Mouse (Mus musculus): Measurements from ENCODE around the gene Zranb2. TPM values are rescaled to one million over a fixed set of nuclear protein-coding genes. Genes with fewer than 3 reads are reported as not detected.

Gene Zranb2
- total and polyA plus RNA-seq, 3 experiments: 88.0 to 200 (median 98.4) TPM

- TF ChIP-seq UBTF (IDR thresholded peaks at IDR 0.05; ENCODE audit: borderline replicate concordance, insufficient read depth, low read depth, low read length): no peak
- no peak for TF ChIP-seq POLR2AphosphoS2 (IDR thresholded peaks at IDR 0.05; ENCODE audit: low read length)
- TF ChIP-seq EP300 (IDR thresholded peaks at IDR 0.05; ENCODE audit: low read depth in 1 of 2, low read length in 2 of 2): peak; percentile 46 to 62; a peak in 3 of 4 replicates
- TF ChIP-seq ELF1 (IDR thresholded peaks at IDR 0.05; ENCODE audit: low read depth, low read length): peak; percentile 64
Observed at GRCm38 (mm10) chr3:157578469-157579170, 44.7 kb downstream of the Zranb2 start (continued).

GRCm38 (mm10) chr3:157579376-157579775 lies 45.4 kb downstream of the Zranb2 start:
- Histone ChIP-seq H3K36me3 (ENCODE audit: control insufficient read depth in 1 of 2, insufficient read depth in 2 of 2, low read length in 2 of 2) (peaks cover 0 to 60% of the 10 kb centered on the region in 2 experiments; a peak in 2 of 4 replicates), H3K79me2 (ENCODE audit: control insufficient read depth, insufficient read depth, low read length, poor library complexity) (no peaks in the 10 kb centered on the region; the same call in 1 of the 2 replicates), H3K4me1 (ENCODE audit: control insufficient read depth in 1 of 2, insufficient read depth in 2 of 2, low read length in 2 of 2) (peaks cover 33 to 54% of the 10 kb centered on the region in 2 experiments), H3K27ac (ENCODE audit: control insufficient read depth, low read depth, low read length) (peak overlapping the region; percentile 72; the same call in 1 of the 2 replicates), H3K9ac (ENCODE audit: control insufficient read depth, low read depth, low read length, poor library complexity, severe bottlenecking) (no peak overlapping the region), H3K27me3 (ENCODE audit: control insufficient read depth in 1 of 2, insufficient read depth in 2 of 2, low read length in 2 of 2) (no peaks in the 10 kb centered on the region), H3K4me3 (ENCODE audit: control insufficient read depth in 1 of 2, insufficient read depth in 1 of 2, low read depth in 2 of 2, low read length in 2 of 2) (no peak overlapping the region), H3K9me3 (replicated peaks; ENCODE audit: insufficient read depth, low read length) (no peaks in the 10 kb centered on the region)
- TF ChIP-seq BHLHE40 (IDR thresholded peaks at IDR 0.05; ENCODE audit: borderline replicate concordance, low read depth, low read length) (no peak), CHD2 (IDR thresholded peaks at IDR 0.05; ENCODE audit: low read length) (no peak), TBP (IDR thresholded peaks at IDR 0.05; ENCODE audit: low read depth, low read length) (no peak), NRF1 (IDR thresholded peaks at IDR 0.05; ENCODE audit: insufficient read depth, low read depth, low read length, poor library complexity, severe bottlenecking) (no peak), RAD21 (IDR thresholded peaks at IDR 0.05; ENCODE audit: low read depth, low read length) (no peak)
- peak; percentile 30 for DNase-seq (ENCODE audit: low read depth, low spot score)

- DNase-seq (ENCODE audit: low read depth, low spot score): peak; percentile 75
- Histone ChIP-seq H3K4me1 (ENCODE audit: control insufficient read depth in 1 of 2, insufficient read depth in 2 of 2, low read length in 2 of 2) (peaks cover 33 to 52% of the 10 kb centered on the region in 2 experiments), H3K27ac (ENCODE audit: control insufficient read depth, low read depth, low read length) (peak overlapping the region; percentile 51; the same call in 1 of the 2 replicates)
- TF ChIP-seq NELFE (IDR thresholded peaks at IDR 0.05; ENCODE audit: low read depth, low read length): no peak; the same call in 1 of the 2 replicates
- TF ChIP-seq MYB (IDR thresholded peaks at IDR 0.05; ENCODE audit: low read depth, low read length): 0 out of 2 replicates have a peak, but pooled peaks have one; percentile 24
- peak; percentile 23; the same call in 1 of the 2 replicates for TF ChIP-seq MAZ (IDR thresholded peaks at IDR 0.05; ENCODE audit: low read depth, low read length)
- no peak for TF ChIP-seq ZKSCAN1 (IDR thresholded peaks at IDR 0.05; ENCODE audit: low read depth, low read length)
- TF ChIP-seq HCFC1 (IDR thresholded peaks at IDR 0.05; ENCODE audit: low read depth, low read length): no peak
- no peak for TF ChIP-seq POLR2A (IDR thresholded peaks at IDR 0.05; ENCODE audit: control insufficient read depth in 1 of 2, insufficient read depth in 1 of 2, low read depth in 1 of 2, low read length in 2 of 2, poor library complexity in 1 of 2)
- TF ChIP-seq ZNF384 (IDR thresholded peaks at IDR 0.05; ENCODE audit: low read depth, low read length): no peak
- TF ChIP-seq MAFK (IDR thresholded peaks at IDR 0.05; ENCODE audit: borderline replicate concordance, low read depth, low read length): no peak
- TF ChIP-seq UBTF (IDR thresholded peaks at IDR 0.05; ENCODE audit: borderline replicate concordance, insufficient read depth, low read depth, low read length): no peak
- TF ChIP-seq GATA1 (IDR thresholded peaks at IDR 0.05; ENCODE audit: low read depth, low read length): peak; percentile 68
- peak; percentile 74 to 76 for TF ChIP-seq EP300 (IDR thresholded peaks at IDR 0.05; ENCODE audit: low read depth in 1 of 2, low read length in 2 of 2)
- TF ChIP-seq TBP (IDR thresholded peaks at IDR 0.05; ENCODE audit: low read depth, low read length): 0 out of 2 replicates have a peak, but pooled peaks have one; percentile 20
- peak; percentile 70 for TF ChIP-seq MXI1 (IDR thresholded peaks at IDR 0.05; ENCODE audit: low read depth, low read length)
- TF ChIP-seq CHD2 (IDR thresholded peaks at IDR 0.05; ENCODE audit: low read length): no peak
- 0 out of 2 replicates have a peak, but pooled peaks have one; percentile 43 for TF ChIP-seq MYC (IDR thresholded peaks at IDR 0.05; ENCODE audit: low read depth, low read length)
- TF ChIP-seq E2F4 (IDR thresholded peaks at IDR 0.05; ENCODE audit: borderline replicate concordance, low read depth, low read length): no peak
- no peak for TF ChIP-seq ZMIZ1 (IDR thresholded peaks at IDR 0.05; ENCODE audit: low read depth, low read length)
- no peak for TF ChIP-seq NRF1 (IDR thresholded peaks at IDR 0.05; ENCODE audit: insufficient read depth, low read depth, low read length, poor library complexity, severe bottlenecking)
- TF ChIP-seq SMC3 (IDR thresholded peaks at IDR 0.05; ENCODE audit: low read depth, low read length): no peak
- 0 out of 2 replicates have a peak, but pooled peaks have one; percentile 23 for TF ChIP-seq ELF1 (IDR thresholded peaks at IDR 0.05; ENCODE audit: low read depth, low read length)
- no peak for TF ChIP-seq USF2 (IDR thresholded peaks at IDR 0.05; ENCODE audit: borderline replicate concordance in 1 of 2, insufficient read depth in 1 of 2, low read depth in 1 of 2, low read length in 2 of 2)
- TF ChIP-seq MEF2A (IDR thresholded peaks at IDR 0.05; ENCODE audit: extremely low read depth, insufficient replicate concordance, low read depth, low read length, poor library complexity, severe bottlenecking): no peak
Observed at GRCm38 (mm10) chr3:157580299-157580698, 46.3 kb downstream of the Zranb2 start.

More at GRCm38 (mm10) chr3:157580299-157580698, 46.3 kb downstream of the Zranb2 start:
- Histone ChIP-seq H3K36me3 (ENCODE audit: control insufficient read depth in 1 of 2, insufficient read depth in 2 of 2, low read length in 2 of 2) (peaks cover 0 to 52% of the 10 kb centered on the region in 2 experiments; a peak in 2 of 4 replicates), H3K27me3 (ENCODE audit: control insufficient read depth in 1 of 2, insufficient read depth in 2 of 2, low read length in 2 of 2) (no peaks in the 10 kb centered on the region), H3K9me3 (replicated peaks; ENCODE audit: insufficient read depth, low read length) (no peaks in the 10 kb centered on the region), H3K79me2 (ENCODE audit: control insufficient read depth, insufficient read depth, low read length, poor library complexity) (no peaks in the 10 kb centered on the region), H3K9ac (ENCODE audit: control insufficient read depth, low read depth, low read length, poor library complexity, severe bottlenecking) (0 out of 2 replicates have a peak overlapping the region, but pooled peaks have one; percentile 12), H3K4me3 (ENCODE audit: control insufficient read depth in 1 of 2, insufficient read depth in 1 of 2, low read depth in 2 of 2, low read length in 2 of 2) (no peak overlapping the region)
